Mouse (Mus musculus) bone marrow macrophage, adult 2 months (primary cell): Measurements from ENCODE around the gene Sirt4.

ENCODE experiments used
- CTCF ChIP-seq: IDR thresholded peaks from 2 replicates; pipeline ENCODE4 v1.5.1; 2012; ENCODE audit warnings: low read depth, mild to moderate bottlenecking, low read length, moderate library complexity
- POLR2A ChIP-seq: IDR thresholded peaks from 2 replicates; pipeline ENCODE4 v1.6.1; 2012; ENCODE audit warnings: mild to moderate bottlenecking, low read depth, low read length, borderline replicate concordance

- TF ChIP-seq CTCF (no peak), POLR2A (no peak)
These were observed 6.6 kb upstream of the Sirt4 start for GRCm38 (mm10) chr5:115491076-115491475.
